Mouse (Mus musculus) cortical plate, adult 2 months (tissue): Measurements from ENCODE around the gene Aco2.

Experiments
- CTCF ChIP-seq: fragments of 200-500 bp; IDR thresholded peaks from 2 replicates; pipeline ENCODE4 v1.5.1; 2011; ENCODE audit warnings: mild to moderate bottlenecking, control low read depth, low read length; ENCODE audit not compliant: insufficient read depth; ENCODE audit errors: extremely low read depth
- POLR2A ChIP-seq: fragments of 200-500 bp; IDR thresholded peaks from 2 replicates; pipeline ENCODE4 v1.6.1; 2011; ENCODE audit warnings: mild to moderate bottlenecking, low read length, control low read depth; ENCODE audit not compliant: insufficient read depth; ENCODE audit errors: extremely low read depth

DNA sequence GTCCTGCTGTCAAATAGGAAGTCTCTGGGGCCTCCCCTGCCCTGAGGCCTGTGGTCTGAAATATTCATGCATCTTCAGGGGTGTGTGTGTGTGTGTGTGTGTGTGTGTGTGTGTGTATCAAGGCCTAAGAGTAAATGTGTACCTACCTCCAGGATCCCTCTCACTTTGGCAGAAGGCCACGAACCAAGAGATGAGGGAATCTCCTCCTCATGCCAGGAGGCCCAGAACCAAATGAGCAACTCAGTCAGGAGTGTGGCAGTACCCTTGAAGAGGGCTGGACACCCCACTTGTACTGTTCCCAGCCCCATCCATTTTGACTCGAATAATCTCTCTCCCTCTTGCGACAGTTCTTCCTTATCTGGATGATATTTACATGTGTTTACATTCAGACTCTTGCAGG lies 39.9 kb upstream of the Aco2 start:
- TF ChIP-seq CTCF (no peak), POLR2A (no peak)
